Mouse (Mus musculus): Measurements from ENCODE around the gene Zfp386.

The Zfp386 gene

GRCm38 (mm10) chr12:116094765-116095555 lies 47.4 kb downstream of the Zfp386 start:
- DNase-seq (ENCODE audit: low spot score), result no peak

DNA sequence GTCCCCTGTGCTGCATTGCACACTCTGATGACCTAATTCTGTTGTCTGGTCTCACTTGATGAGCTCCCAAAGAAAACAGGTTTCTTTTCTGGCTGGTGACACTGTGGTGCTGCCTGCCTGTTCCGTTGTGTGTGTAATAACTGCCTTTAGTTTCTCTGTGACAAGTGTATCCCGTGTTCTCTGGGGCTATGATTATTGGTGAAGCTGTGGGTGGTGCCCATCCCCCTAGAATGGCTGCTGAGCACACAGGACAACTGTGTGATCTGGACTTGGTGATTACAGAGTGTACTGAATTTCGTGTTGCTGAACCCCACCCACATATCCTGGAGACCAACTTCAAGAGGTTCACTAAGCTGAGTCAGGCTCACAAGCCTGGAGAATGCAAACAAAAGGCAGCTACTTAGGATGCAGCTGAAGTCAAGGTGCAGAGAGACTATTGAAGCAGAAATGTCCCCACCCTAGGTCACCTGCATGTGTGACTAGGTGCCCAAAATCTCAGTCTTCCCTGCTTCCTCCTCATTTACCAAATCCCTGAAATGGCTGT lies 48.9 kb downstream of the Zfp386 start:
- no peak for DNase-seq (ENCODE audit: low spot score)

DNA sequence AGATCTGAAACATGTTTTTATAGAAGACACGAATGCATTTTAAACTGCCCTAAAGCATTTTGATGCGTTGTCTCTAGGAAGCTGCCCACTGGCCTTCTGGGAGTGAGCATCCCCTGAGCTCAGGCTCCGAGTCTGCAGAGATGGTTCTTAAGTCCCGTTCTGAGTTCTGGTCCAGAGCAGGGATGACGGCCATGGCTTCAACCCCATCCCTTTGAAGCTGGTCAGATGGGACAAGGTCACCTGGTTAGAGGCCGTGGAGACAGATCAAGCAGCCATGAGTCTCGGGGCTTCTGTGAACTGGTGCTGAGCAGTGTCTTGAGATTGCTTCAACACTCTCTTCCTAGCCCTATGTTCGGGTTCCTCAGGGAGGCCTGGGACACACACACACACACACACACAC lies 49.6 kb downstream of the Zfp386 start:
- no peak for DNase-seq (ENCODE audit: low spot score)

DNA sequence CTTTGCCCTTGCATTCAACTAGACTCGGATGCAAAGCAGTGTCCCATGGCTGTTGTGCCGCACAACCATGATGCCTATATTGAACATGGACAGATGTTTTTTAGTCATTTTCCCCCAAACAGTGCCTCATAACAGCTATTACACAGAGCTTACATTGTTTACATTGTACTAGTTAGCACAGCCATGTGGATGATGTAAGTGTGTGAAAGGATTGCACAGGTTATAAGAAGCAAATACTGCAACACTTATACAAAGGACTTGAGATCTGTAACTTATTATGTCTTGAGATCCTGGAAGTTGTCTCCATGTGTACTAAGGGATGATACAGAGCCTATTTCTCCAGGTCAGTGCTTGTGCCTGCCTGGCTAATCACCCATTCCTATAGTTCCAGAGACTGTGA lies 54.4 kb downstream of the Zfp386 start:
- no peak for DNase-seq (ENCODE audit: low spot score)

- DNase-seq (ENCODE audit: low spot score), result no peak
Observed at GRCm38 (mm10) chr12:116109451-116110353, 62.2 kb downstream of the Zfp386 start.

DNA sequence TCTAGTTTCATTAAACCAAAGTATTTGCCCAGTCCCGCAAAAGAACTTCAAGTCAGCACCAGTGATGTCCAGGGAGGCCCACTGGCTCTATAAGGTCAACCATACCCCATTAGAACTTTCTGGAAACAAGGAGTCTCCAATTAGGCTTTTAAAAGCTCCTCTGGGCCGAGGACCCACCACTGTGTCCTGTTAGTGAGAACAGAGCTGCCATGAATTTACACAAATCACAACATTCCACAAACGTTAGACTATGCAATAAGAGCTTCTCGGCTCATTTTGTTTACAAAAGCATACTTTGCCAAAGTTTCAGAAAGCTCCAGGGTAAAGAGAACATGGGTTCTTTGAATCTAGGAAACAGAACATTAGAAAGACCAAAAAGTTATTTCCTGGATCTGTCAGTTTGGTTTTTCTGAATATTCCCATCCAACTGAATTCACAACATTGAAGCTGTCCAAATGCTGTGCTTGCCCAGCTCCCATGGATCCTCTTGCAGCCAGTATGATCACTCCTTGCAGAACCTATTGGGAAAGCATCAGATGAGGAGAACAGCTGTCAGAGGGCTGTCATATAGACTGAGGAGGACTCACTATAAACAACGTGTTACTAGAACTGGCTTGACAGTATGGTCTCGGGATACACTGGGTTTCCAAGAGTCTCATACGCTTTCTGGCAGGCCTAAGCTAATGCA lies 63.6 kb downstream of the Zfp386 start:
- no peak for DNase-seq (ENCODE audit: low spot score)
